Mouse (Mus musculus): ENCODE results near the gene Ifrd2.

The Ifrd2 gene

GRCm38 (mm10) chr9:107586974-107587832, at the start of gene Ifrd2:
Gene Ifrd2 (plus strand): TSS chr9:107587642.
- DNase-seq (ENCODE audit: low read depth, low spot score), result peak; percentile 97

DNA sequence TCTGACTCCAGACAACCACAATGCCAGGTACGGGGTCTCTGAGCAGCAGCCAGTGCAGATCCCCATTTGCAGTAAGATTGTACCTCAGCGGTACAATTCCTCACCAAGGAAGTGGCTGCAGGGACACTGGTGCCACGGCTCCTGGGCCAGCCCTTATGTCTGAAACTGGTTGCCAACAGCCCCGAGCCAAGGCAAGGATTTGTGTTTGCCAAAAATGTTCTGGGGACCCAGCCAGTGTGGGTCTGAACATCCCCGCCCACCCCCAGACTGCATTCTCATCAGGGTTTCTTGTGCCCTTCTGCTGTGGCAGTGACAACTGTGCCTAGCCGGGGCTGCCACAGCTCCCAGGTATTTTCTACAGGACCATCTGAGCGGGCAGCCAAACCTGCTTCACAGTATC, 49.2 kb upstream of the Ifrd2 start:
- DNase-seq (ENCODE audit: low read depth, low spot score), result no peak

- no peak for DNase-seq (ENCODE audit: low read depth, low spot score)
Observed at GRCm38 (mm10) chr9:107538711-107539110, 48.7 kb upstream of the Ifrd2 start.

GRCm38 (mm10) chr9:107539940-107540339, 47.5 kb upstream of the Ifrd2 start:
- no peak for DNase-seq (ENCODE audit: low read depth, low spot score)

- DNase-seq (ENCODE audit: low read depth, low spot score), result no peak
Observed at GRCm38 (mm10) chr9:107540420-107540819, 47.0 kb upstream of the Ifrd2 start.

DNA sequence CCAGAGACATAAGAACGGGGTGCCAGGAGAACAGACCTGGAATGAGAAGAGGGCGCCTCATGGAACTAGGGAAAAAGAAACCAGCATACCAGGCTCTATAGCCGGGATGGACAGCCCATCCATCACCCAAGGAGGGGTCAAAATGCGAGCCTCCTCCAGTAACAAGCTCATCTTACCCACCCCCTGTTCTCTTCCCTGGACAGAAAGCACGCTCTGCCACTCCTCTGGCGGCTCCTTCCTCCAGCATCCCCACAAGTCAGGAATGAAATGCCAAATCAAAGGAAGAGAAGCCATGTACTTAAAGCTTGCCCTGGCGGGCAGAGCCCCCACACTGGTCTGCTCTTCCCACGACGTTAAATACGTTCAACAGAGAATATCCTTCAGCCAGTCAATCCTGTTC, 46.4 kb upstream of the Ifrd2 start:
- no peak for DNase-seq (ENCODE audit: low read depth, low spot score)

DNA sequence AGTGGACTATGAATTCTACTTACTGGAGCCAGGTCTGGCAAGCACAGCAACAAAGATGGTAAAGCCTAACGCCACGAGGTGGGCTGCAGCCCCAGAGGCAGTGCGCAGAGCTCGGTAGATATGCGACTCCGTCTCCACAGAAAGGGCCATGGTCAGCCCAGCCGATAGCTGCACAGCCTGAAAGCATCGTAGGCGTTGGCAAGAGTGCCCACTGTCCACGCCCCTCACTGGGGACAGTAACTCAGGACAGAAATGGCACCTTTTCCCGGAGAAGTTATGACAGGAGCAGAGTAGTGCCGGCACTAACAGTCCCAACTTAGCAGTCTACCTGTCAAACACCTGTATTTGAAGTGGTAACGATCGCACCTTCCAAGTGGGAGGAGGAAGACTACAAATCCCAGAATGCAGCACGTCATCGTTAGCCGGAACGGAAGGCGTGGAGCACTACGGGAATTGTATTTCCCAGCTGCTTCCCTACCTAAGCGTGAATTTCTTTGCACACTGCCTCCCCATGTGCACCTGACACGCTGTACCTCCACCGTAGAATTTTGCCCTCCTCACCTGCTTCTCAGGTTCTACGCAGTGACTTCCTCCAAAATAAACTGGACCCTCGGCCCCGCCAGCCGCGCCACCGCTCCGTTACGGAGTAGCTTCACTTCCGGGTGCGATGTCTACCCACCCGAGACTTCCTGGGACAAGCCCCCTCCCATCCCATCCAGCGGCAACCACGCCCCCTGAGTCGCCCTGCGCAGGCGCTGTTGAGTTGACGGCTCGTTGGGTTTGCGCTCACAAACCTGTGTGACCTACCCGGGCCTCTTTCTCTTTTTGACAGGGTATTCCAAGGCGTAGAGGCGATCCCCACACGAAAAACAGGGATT, 45.7 kb upstream of the Ifrd2 start, which contains the start of the genes Cyb561d2 and Nprl2:
Gene Cyb561d2 (minus strand): TSS at position 720 of the 878 bp plus-strand sequence.
Gene Nprl2 (plus strand): TSS at position 753 of the 878 bp plus-strand sequence.
- DNase-seq (ENCODE audit: low read depth, low spot score), result peak; percentile 89

GRCm38 (mm10) chr9:107542352-107542686, 45.1 kb upstream of the Ifrd2 start:
- DNase-seq (ENCODE audit: low read depth, low spot score), result no peak

- DNase-seq (ENCODE audit: low read depth, low spot score), result no peak
Observed at GRCm38 (mm10) chr9:107542721-107543120, 44.7 kb upstream of the Ifrd2 start.

DNA sequence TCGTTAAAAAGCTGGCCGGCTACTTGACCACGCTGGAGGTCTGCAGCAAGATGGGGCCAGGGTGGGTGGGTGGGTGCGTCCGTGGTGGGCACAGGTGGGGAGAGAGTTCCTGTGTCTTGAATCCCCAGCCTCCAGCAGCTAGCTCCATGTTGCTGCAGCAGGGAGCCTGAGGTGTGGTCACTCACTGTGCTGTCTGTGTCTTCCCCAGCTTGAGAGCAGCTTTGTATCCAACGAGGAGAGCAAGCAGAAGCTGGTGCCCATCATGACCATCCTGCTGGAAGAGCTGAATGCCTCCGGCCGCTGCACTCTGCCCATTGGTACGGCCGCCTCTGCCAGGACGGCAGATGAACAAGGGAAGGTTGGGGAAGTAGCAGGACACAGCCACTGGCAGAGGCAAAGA, 44.1 kb upstream of the Ifrd2 start:
- DNase-seq (ENCODE audit: low read depth, low spot score), result no peak

GRCm38 (mm10) chr9:107544196-107544700, 43.2 kb upstream of the Ifrd2 start:
- DNase-seq (ENCODE audit: low read depth, low spot score), result no peak

DNA sequence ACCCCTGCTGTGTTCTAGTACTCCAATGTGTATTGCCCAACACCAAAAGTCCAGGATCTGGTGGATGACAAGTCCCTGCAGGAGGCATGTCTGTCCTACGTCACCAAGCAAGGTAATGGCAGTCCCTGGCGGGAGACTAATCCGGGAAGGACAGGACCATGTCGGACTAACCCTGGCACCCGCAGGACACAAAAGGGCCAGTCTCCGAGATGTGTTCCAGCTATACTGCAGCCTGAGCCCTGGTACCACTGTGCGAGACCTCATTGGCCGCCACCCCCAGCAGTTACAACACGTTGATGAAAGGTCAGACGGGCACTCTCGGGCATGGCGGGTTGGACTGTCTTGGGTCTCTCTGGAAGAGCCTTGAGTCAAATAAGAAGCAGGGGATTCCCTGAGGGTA, 42.7 kb upstream of the Ifrd2 start:
- no peak for DNase-seq (ENCODE audit: low read depth, low spot score)

GRCm38 (mm10) chr9:107545199-107545598, 42.2 kb upstream of the Ifrd2 start:
- DNase-seq (ENCODE audit: low read depth, low spot score), result no peak

DNA sequence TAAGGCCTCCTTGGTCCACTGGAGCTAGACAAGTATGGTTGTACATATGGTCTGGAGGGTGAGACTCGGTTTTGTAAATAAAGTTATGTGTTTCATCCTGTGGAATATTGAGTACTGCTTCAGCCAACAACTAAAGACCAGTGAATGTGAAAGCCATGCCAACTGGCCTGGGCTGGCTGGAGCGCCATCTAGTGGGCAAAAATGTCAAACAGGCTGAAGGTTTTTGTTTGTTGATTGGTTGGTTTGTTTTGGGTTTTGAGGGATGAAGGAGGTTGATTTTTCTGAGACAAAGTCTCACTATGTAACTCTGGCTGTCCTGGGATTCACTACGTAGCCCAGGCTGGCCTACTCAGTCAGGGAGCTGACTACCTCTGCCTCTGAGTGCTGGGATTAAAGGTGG, 41.8 kb upstream of the Ifrd2 start:
- no peak for DNase-seq (ENCODE audit: low read depth, low spot score)

GRCm38 (mm10) chr9:107547026-107547425, 40.4 kb upstream of the Ifrd2 start, which contains the start of gene Zmynd10:
Gene Zmynd10 (plus strand): TSS chr9:107547298.
- peak; percentile 85 for DNase-seq (ENCODE audit: low read depth, low spot score)

- DNase-seq (ENCODE audit: low read depth, low spot score), result no peak
Observed at GRCm38 (mm10) chr9:107547957-107548356, 39.5 kb upstream of the Ifrd2 start.

- no peak for DNase-seq (ENCODE audit: low read depth, low spot score)
Observed at GRCm38 (mm10) chr9:107548820-107549219, 38.6 kb upstream of the Ifrd2 start.

DNA sequence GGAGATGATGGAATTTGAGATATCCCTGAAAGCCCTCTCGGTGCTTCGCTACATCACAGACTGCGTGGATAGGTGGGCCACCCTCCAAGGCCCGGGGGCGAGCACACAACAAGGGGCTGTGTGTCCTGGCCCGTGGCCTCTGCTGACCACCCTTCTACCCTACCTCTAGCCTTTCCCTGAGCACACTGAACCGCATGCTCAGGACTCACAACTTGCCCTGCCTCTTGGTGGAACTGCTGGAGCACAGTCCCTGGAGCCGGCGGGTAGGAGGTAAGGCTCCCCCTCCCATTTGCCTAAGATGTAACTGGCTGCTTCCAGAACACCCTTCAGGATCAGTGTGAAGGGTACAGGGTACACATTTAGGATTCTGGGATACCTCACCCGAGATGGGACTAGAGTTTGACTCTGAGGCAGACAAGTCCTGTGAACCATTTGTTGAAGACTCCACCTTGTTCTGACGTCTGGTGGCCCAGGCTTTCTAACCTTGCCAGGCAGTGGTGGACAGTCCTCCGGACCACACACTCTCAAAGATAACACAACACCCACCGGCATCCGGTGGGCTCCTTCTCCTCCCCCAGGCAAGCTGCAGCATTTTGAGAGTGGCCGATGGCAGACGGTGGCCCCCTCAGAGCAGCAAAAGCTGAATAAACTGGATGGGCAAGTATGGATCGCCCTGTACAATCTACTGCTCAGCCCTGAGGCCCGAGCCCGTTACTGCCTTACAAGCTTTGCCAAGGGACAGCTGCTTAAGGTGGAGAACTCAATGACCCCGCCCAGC, 38.0 kb upstream of the Ifrd2 start:
- DNase-seq (ENCODE audit: low read depth, low spot score), result no peak

DNA sequence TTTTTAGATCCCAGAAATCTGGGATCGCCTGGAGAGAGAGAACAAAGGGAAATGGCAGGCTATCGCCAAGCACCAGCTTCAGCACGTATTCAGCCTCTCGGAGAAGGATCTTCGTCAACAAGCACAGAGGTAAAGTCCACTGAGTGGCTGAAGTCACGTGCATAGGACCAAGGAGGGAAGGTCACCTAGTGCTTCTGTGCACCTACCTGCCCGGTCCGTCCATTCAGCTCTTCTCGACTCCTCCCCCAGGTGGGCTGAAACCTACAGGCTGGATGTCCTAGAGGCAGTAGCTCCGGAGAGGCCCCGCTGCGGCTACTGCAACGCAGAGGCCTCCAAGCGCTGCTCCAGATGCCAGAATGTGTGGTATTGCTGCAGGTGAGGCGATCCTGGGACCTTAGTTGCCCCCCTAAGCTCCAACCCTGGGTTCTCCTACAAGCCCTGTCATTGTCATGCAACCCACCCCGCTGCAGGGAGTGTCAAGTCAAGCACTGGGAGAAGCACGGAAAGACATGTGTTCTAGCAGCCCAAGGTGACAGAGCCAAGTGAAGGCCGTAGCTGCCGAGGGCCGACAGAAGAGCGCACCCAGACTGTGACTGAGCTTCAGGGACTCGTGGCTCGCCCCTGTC, 36.8 kb upstream of the Ifrd2 start:
- no peak for DNase-seq (ENCODE audit: low read depth, low spot score)

GRCm38 (mm10) chr9:107551117-107551889, 36.1 kb upstream of the Ifrd2 start, which contains the start of gene Rassf1:
Gene Rassf1 (plus strand): TSS chr9:107551555.
- DNase-seq (ENCODE audit: low read depth, low spot score), result no peak
